Mouse (Mus musculus) heart, adult 2 months (tissue): ENCODE measurements at regions not wholly inside any gene's neighbourhood (a gene's known extent, or its start where the extent isn't known, plus 50 kb on each side); places are given as distances from the start of the nearest gene placed in this dataset.

Source experiments
- EP300 ChIP-seq: fragments of 200-500 bp; IDR thresholded peaks from 2 replicates; pipeline ENCODE4 v1.6.1; 2011; ENCODE audit warnings: low read depth, low read length, control low read depth; ENCODE audit not compliant: insufficient read depth
- POLR2A ChIP-seq: fragments of 200-500 bp; IDR thresholded peaks from 2 replicates; pipeline ENCODE4 v1.6.1; 2011; ENCODE audit warnings: mild to moderate bottlenecking, low read depth, low read length, control low read depth; ENCODE audit not compliant: insufficient read depth

DNA sequence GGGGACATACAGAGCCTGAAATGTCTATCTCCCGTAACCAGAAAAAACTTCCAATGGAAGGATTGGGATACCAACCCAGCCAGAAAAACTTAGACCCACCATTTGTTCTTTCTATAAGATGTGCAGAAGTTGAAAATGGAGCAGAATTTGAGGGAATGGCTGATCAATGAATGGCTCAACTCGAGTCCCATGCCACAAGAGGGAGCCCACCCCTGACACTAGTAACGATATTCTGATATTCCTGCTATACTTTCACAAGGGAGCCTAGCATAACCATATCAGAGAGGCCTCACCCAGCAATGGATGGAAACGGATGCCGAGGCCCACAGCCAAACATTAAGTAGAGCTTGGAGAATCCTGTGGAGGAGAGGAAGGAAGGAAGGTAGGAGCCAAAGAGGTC is 215.3 kb downstream of the Med10 start:
- TF ChIP-seq POLR2A (no peak), EP300 (no peak)
